Mouse (Mus musculus) adrenal gland, postnatal 36 days (tissue): ENCODE results near the gene Lrp6. TPM values are rescaled to one million over a fixed set of nuclear protein-coding genes. Genes with fewer than 3 reads are reported as not detected.

Experiments used
- DNase-seq, 2 experiments: peaks; one replicate each; pipeline ENCODE4 v3.0.0; 2021; ENCODE audit warnings: mixed read lengths in 1 of 2
- total RNA-seq, 2 experiments: library from RNA; stranded (reverse); gene quantifications; 2 replicates each; pipeline ENCODE4 v1.2.3; 2021

The Lrp6 gene
- total RNA-seq, 2 experiments from 2014 or later, result 91.4 to 97.7 TPM

DNA sequence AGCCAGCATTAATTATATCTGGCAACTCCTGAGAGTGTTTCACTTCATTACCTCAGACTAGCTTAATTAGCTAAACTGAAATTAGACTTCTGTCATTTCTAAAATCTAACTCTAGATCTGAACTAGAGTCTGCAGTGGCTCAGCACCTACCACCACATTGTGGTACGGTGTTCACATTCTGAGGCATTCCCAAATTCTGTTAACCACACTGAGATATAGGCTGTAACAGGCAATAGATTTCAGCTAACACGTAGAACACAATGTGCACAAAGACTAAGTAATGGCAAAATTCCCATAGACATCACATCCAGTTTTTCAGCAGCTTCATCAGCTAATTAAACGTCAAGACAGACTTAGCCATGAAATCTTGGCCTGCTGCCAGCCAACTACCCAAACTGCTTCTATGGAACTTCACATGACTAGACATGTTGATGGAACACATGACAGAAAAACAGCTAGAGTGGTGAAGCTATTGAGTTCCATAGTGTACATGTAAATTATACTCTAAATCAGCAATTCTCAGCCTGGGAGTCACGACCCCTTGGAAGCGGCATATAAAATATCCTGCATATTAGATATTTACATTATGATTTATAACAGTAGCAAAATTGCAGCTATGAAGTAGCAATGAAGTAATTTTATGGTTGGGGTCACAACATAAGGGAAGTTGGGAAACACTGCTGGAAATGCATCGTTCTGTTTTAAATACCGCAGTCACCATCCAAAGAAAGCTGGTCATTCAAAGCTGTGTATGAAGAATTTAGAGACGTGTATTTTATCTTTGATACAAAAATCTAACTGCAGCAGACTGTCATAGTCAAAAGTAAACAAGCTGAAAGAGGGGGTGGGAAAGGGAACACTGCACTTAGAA, 71.7 kb downstream of the Lrp6 start:
- no peak for DNase-seq

DNA sequence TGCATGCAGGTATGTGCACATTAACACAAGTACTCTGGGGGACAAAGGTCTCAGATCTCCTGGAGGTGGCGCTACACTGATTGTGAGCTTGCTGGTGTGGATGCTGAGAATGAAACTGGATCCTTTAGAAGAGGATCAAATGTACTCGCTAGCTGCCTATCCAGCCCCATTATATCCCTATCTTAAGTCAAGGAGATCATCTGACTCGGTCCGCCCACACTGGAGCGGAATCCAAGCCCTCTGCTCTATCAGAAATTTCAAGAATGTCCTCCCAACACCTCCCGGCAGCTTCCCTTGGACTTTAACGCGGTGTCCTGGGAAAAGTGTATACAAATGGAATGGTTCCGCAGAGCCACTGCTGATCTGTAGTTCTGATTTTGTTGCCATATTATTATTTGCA, 77.1 kb downstream of the Lrp6 start:
- no peak for DNase-seq

DNA sequence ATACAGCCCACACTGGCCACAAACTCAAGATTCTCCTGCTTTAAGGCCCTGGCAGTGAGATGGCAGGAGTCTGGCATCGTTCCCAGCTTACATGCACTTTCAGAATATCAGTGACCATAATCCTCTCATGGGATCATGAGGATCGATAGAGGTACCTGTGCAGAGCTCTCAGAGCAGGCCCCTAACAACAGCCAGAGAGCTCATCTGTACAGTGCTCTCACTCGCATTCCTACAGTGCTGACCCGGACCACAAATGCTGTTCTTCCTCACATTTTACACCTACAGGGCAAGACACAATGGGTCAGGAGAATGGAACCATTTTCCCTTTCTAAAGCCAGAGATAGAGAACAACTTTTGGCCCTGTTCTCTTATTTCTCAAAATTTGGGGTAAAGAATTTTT, 77.6 kb downstream of the Lrp6 start:
- no peak for DNase-seq

DNA sequence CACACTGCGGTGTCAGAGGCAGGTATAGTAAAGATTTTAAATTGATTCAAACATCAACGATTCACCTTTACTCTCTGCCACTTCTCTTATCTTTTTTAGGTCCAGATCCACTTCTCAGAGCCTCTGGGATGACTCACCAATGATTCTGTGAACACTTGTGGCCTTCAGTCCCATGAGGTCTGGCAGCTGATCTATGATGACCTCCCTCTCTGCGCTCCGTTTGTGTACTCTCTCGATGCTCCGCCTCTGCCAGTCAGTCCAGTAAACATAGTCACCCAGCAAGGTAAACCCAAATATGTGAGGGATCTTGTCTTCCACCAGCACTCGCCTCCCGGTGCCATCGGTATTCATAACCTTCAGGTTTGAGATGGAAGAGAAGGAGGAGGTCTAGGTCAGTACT, 80.4 kb downstream of the Lrp6 start:
- peak; percentile 53 to 75 for DNase-seq

DNA sequence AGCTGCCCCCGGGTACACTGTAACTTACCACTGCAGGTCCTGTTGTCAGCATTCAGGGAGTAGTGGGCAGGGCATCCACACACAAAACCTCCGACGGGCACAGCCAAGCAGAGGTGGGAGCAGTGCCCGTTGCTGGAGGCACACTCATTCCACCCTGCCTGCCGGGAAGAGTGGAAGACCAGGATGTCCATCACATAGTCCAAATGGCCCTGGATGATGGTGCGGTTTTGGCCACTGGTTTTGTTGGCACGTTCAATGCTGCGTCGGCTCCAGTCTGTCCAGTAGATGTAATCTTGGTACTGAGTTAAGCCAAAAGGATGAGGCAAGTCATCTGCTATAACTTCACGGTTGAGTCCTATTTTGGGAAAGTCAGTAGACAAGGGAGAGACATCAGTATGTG, 87.3 kb downstream of the Lrp6 start:
- DNase-seq, result no peak

DNA sequence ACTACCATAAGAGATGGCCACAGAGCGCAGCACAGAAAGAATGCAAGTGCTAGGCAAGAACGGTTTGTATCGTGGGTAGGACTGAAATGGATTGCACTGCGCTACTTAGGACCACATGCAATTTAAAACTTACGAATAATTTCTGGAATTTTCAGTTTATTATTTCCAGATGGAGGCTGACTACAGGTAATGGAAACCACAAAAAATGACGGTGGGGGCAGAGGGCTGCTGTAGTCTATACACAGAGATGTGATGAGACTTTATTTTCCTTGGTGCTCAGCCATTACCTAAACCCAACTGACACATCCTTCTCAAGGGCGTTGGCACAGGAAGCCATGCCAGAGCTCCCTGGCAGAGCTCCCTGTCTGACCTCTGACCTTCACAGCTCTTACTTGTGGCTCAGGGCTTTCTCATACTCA, 93.6 kb downstream of the Lrp6 start:
- DNase-seq, result peak; percentile 85 to 88

DNA sequence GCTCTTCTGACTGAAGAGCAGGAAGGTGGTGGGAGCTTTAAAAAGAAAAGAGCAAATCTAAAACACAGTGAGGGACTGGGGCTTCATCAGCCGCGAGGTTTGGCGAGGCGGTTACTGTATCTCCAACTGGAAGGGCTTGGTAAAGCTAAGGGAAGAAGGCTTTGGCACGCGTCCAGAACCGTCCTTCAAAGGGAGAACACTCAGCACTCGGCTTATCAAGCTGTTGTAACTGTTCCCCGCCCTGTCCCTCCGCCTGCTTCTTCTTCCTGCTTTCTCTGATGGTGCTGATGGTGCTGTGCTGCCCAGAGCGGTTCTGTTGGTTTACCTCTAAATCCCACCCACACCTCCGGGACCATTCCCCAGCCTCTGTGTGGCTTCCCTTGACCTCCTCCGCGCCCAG, 95.9 kb downstream of the Lrp6 start:
- DNase-seq, result peak; percentile 89 to 90

DNA sequence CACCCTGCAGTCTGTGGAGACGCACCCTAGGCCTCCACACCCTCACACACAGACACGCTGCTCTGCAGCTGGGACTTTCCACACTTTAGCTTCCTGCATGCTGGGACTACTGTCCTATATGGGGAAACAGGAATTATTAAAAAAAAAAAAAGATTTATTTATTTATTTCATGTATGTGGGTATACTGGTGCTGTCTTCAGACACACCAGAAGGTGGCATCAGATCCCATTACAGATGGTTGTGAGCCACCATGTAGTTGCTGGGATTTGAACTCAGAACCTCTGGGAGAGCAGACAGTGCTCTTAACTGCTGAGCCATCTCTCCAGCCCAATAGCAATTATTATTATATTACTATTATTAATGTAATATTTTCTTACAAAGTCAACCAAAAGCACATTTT, 97.5 kb downstream of the Lrp6 start:
- no peak for DNase-seq

DNA sequence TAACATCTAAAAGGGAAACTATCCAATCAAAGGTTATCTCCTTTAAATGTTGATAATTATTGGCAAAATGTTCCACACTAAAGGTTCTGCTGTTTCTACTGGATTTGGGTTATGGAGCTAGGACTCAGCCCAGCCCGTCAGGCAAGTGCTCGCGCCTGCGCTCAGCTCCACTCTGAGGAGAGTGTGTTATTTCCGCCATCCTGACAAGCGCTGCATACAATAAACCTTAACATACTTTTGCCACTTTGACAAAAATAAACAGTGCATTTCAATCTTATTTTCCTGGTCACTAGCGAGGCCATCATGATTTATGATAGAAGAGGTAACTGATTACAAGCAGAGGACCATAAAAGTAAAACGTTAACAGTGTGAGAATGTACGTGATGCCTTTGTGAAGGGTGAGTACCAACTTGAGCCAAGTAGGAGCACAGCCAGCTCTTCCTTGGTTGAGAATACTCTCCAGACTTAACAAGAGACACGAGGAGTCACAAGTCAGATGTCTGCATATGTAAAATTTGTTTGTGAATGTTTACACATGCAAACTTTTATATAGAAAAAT, 100.0 kb downstream of the Lrp6 start:
- no peak for DNase-seq

DNA sequence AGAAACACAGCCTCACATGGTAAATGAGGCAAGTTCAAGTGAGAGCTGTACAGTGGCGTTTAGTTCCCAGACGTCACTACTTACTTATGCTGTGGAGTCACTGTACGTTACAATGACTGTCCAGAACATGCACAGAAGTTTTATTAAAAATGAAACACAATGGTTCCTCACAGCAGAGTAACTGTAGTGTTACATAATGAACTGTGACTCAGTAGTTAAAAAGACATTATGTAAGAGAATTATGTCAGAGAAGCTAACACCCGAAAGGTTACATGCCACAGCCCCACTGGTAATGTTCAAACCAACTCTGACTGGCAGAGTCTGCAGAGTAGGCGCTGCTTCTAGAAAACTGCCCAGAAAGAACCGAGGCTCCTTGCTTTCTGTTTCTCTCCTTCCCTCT, 105.6 kb downstream of the Lrp6 start:
- DNase-seq, result peak in 1 of 2 experiments; percentile 26

DNA sequence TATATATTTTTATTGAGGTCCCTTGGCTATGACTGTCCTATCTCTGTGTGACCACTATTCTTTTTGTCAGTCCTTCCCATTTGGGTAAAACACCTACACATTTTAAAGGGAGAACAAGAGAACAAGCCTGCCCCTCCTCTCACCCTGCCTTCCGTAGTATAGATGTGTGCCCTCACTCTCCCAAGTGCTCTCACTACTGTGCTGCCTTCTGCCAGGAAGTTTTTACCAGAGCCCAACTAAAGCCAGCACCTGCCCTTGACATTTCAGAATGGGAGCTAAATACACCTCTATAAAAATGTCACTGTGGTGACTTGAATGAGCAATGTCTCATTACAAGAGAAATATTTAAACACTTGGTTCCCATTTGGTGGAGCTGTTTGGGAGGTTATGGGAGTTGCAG, 108.4 kb downstream of the Lrp6 start:
- peak; percentile 52 to 55 for DNase-seq

DNA sequence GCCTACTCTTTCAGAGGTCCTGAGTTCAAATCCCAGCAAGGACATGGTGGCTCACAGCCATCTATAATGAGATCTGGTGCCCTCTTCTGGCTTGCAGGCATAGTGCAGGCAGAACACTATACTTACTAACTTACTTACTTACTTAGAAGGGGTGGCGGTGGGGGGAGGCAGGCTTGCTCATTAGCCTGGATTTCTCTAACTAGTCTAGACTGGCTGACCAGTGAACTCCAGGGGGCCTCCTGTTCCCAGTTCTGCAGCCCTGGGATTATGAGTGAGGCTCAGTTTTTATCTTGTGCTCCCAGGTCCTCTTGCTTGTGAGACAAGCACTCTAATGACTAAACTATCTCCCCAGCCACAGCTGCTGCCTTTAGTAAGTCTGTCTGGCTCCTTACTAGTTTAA, 112.7 kb downstream of the Lrp6 start:
- DNase-seq, result peak in 1 of 2 experiments; percentile 28

DNA sequence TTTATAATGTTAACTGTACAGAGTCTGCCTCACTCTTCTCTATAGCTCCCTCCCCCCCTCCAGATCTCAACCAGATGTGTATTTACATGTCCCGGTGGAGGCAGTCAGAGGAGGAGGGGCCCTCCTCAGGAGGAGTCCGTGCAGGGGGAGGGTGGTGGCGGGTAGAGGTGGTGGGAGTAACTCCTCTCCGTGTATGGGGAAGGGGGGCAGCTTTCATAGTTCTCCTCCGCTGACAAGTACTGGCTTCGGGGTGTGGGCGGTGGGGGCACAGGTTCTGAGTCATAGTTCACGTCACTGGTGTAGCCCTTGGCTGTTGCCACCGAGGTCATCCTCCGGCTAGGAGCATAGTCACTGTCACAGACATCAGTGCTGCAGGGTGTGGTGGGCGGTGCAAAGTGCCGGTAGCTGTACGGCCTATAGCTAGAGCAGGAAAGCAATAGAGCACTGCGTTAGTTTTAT, 116.1 kb downstream of the Lrp6 start:
- peak; percentile 80 to 84 for DNase-seq

DNA sequence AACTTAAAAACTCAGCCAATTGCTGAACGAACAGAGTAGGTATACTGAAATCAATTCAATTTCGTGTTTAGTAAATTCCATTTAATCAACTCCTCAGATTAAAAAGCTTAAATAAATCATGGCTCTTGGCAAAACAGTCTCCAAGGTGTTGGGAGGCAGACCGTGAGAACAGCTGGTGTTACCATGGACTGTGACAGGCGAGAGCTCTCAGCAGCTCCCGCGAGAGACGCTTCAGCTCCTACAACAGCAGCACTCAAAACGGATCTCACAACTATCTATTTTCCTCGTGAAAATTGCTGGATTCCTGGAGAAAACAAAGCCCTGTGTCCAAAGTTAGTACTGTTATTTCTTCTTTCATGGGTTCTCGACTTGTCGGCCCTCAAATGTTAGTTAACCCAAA, 116.8 kb downstream of the Lrp6 start:
- no peak for DNase-seq

DNA sequence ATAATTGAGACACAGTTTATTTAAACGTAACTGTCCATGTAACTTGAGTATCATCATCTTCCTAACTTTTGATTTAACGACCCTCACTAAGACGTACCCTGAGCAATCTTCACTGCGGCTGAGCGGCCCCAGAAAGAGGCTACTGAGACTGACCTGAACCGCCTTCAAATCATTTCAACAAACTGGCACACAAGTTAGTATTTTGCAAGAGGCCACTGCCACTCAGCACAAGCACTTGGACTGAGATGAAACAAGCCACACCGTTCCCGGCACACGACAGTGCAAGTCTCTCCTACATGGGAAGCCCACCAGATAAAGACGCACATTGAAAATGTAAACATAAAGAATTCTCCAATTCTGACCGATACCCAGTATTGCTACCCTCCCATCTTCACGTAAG, 118.3 kb downstream of the Lrp6 start:
- DNase-seq, result peak in 1 of 2 experiments; percentile 22

DNA sequence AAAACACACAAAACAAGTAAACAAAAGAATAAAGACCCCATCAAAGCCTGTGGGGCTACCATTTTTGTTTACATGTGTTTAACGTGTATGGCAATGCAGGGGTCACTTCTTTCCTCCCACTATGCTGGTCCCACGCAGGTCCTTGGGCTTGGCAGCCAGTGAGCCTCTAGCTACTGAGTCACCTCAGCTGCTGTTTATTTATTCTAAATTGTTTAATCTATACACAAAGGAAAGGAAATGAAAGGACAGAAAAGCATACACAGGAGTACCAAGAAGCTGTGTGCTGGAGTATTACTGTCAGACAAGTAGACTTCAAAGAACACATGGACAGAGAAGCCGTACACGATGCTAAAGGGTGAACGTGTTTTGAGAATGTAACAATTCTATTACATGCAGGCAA, 122.8 kb downstream of the Lrp6 start:
- DNase-seq, result no peak

DNA sequence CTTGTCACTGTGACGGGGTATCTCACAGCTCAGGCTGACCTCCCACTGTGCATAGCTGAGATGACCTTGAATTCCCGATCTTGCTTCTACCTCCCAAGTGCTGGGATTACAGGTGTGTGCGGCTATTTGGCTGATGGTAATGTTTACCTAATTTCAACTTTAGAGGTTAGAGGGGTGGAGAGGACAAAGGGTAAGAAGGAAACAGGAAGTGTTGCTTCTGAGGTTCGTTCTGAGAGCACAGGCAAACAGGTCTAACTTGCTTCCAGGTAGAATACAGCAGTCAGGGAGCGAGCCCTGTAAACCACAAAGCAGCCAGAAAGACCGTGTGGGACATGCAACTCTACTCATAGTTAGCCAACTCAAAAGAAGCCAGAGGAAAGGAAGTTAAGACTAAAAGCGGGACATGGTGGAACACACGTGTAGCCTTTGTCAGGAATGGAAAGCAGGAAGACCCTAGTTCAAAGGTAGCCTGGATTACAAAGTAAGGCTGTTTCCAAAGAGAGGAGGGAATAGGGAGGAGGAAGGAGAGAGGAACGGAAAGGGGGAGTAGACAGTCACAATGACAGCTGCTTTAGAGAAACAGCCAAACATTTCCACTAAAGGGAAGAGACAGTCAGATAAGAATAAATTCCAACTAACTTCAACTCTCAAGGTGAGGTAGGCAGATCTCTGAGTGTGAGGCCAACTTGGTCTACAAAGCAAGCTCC, 123.4 kb downstream of the Lrp6 start:
- DNase-seq, result no peak

DNA sequence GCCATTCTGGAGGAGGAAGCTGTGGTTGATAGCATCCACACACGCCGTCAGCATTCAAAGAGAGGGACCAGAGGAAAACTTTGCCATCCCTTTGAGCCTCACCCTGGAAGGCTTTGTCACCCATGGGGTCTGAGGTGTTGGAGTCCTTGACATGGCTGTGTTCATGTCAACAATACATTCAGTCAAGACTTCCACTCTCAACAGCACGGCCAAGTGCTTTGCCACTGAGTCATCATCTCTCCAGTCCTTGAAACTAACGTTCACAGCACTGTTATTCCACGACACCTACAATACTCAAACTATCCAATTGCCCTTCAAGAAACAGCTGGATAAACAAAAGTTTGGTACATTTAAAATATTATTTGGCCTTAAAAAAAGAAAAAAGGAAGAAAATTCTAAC, 124.5 kb downstream of the Lrp6 start:
- no peak for DNase-seq

DNA sequence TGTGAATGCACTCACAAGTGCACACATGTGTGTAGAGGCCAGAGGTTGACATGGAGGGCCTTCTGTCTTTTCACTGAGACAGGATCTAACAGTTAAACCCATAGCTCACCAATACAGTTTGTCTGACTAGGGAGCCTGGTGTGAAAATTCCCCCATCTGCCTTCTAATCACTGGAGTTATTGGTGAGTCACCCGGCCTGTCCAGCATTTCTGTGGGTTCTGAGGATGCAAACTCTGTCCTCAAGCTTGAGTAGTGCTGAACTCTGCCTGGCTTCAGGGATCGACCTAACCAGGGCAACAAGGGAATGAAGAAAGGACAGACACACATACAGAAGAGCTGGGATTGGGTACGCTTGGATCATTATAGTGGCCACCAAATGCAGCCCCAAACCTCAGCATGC, 125.0 kb downstream of the Lrp6 start:
- no peak for DNase-seq

DNA sequence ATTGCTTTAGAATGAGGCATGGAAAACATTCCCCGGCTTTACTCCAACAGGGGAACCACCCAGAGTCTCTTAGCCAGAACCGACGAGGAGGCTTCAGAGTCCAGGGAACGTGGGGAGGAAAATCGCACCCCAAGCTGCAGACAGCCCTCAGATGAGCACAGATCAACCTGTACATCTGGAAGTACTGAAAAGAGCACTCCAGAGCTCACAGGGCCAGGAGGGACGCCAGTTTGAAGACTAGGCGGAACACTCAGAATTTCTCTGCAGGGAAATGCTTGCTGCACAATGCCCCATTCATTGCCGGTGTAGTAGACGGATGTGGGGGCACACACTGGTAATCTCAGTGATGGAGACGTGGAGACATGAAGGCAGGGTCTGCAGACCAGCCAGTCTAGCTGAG, 126.7 kb downstream of the Lrp6 start:
- no peak for DNase-seq

DNA sequence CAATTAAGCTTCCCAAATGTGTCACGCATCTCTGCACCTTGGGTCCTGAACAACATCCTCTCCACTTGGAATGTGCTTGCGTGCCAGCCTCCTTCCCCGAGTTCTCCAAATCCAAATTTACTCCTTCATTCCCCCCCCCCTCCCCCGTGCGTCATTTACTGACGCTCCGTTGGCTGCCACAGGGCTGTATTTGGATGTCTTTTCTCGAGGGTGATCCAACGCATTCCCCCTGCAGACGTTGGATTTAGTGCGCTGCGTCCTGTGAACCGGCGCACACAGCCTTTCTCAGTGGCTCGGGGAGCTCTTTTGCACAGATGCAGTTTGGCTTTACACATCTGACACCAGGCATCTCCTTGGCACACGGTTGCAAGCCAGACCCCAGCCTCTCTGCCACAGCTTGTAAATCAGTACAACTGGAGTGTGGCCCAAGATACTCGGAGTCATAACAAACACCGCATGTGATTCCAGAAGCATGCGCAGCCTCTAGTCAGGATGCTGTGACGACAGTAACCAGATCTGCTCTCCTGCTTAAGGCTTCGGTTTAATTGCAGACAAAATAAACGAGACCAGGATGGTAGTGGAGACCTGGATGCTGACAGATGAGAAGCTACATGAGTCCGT, 127.3 kb downstream of the Lrp6 start:
- peak in 1 of 2 experiments; percentile 17 for DNase-seq

DNA sequence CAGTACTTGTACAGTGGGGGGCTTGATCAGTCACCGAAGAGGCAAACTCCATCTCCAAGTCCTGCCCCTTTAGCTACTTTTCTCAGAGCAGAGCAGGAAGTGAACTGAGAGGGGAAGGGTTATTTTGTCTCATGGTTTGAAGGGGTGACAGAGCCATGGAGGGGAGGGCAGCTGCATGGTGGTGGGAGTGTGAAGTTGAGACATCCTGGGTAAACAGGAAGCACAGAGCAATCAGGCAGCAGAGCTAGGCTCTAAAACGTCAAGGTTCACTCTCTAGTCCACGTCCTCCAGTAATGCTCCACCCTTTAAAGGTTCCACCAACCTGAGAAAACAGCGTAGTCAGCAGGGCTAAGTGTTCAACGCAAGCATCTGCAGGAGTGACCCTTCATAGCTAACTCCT, 129.8 kb downstream of the Lrp6 start:
- no peak for DNase-seq
